Mouse (Mus musculus) c-Kit-positive CD71-positive TER-119-positive erythroid progenitor cells, embryonic 14.5 days (primary cell): Measurements from ENCODE around the gene Hoxb6.

ENCODE experiments used
- DNase-seq: peaks from one replicate; pipeline ENCODE4 v3.0.0-alpha.2; 2013; ENCODE audit warnings: low spot score

The Hoxb6 gene

GRCm38 (mm10) chr11:96291681-96292564, at the start of gene Hoxb6:
Gene Hoxb6, plus strand, starts transcription at chr11:96292476.
- no peak for DNase-seq

DNA sequence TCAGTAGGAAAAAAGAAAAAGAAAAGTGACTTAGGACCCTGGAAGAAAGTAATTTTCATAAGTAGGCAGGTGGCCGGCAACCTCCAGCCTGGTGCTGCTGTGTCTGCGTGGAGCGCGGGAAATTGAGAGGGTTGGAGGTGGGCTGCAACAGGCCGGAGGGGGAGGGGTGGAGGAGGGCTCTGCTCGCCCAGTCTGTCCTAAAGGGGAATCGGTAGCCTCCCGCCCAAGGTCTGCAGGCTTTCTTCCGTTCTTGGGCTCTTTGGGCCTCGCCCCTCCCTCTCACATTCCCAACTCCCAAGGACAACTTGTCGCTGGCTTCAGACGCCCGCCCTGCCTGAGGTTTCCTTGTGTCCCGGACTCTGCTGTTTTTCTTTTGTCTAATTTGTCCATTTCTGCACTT, 41.4 kb upstream of the Hoxb6 start:
- no peak for DNase-seq

GRCm38 (mm10) chr11:96251480-96252031, 40.7 kb upstream of the Hoxb6 start:
- DNase-seq: no peak

GRCm38 (mm10) chr11:96252541-96253120, 39.6 kb upstream of the Hoxb6 start:
- no peak for DNase-seq

DNA sequence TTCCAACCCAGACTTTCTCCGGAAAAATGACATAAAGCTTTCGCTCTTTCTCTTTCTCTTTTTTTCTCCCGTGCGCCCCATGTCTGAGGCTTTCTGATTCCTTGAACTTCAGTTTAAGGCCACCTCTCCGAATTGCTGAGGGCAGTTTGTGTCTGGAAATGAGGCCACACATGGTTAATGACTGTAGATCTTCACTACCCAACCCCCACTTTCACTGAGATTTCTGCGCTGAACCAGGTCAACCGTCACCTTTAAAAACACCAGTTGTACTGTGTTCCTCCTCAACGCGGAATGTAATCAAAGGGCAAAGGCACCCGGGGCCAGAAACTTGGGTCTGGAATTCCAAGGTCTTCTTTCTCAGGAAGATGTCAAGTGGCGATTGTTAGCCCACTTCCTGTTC, 38.1 kb upstream of the Hoxb6 start:
- no peak for DNase-seq

DNA sequence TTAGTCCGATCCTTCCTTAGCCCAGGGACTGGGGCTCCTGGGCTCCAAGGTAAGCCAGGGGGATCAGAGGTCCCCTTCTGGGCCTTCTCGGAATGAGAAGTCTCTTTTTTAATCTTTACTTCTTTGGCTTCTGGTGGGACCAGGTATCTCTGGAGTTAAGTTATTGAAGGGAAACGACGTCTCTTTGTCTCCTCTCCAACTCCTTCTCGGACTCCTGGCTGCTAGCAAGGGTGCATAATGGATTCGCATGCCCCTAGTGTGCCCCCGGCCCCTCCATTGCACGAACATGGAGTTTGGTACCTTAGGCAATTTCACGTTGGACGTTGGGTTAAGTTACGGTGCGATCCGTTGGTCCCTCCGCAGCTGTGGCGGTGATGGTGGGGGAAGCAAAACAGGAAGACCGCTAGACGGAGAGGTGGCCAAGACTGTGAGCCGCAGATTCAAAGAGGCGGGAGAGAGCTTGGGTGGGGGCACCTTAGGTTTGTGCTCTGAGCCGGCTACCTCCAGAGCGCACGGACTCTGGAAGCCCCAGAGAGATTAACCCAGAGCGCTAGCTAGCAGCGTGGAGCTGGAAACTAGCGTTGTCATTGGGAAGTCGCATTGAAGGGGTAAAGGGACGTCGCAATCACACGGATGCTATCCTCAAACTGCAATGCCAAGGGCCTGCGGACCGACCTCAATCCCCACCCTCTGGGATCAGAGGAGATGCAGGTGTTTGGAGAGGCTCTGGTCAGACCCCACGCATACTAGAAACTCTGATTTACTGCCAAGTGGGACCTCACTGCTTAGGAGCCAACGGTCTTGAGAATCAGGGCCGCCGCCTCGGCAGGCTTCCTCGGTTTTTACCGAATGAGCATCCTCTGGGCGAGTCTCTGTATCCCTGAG, 36.9 kb upstream of the Hoxb6 start:
- no peak for DNase-seq

GRCm38 (mm10) chr11:96255996-96256445, 36.3 kb upstream of the Hoxb6 start:
- DNase-seq: no peak

DNA sequence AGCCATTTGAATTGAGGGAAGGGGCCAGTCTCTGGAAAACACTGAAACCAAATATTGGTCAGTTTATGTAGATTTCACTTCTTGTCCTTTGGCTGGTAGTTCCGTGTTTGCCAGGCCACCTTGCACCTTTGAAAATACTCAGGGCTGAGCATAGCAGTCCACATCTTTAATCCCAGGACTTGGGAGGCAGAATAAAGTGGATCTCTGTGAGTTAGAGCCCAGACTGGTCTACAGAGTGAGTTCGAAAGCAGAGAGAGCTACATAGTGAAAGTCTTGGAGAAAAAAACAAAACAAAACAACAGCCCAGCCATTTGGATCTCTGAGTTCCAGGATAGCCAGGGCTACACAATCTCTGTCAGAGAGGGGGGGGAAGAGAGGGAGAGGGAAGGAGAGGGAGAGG, 35.1 kb upstream of the Hoxb6 start:
- DNase-seq: no peak

DNA sequence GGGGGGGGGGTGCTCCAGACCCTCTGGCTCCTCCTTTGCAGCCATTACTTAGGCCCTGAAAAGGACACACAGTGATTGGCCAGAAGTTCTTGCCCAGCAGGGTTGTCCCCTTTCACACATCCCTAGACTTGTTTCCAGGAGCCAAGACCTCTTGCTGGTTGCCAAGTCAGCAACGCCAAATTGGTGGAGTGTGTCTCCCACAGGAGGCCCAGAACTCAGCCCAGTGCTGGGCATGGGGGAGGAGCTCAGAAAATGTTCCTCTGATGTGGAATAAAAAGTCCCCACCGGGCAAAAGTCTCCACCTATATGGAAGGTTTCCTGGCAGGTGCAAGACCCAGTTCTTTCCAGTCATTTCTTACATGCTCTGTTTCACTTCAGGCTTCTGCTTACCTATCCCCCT, 33.2 kb upstream of the Hoxb6 start:
- no peak for DNase-seq

DNA sequence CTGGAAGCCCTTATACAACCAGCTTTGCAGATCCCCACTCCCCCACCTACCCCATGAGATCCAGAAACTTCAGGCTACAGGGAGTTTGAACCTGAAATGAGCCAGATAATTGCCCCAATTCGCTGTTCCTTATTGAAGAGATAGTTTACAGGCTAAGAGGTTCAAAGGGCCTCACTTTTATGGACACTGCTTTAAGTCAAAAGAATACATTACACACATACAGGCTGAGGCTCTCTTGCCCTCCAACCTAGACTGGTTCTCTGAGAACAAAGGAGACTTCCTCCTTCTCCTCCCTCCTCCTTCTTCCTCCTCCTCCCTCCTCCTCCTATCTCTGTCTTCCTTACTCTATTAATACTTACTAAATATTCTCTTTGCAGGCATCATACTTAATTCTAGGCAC, 32.8 kb upstream of the Hoxb6 start:
- no peak for DNase-seq

- DNase-seq: no peak
Measured at GRCm38 (mm10) chr11:96260310-96260970, 31.8 kb upstream of the Hoxb6 start.

GRCm38 (mm10) chr11:96261323-96261890, 30.9 kb upstream of the Hoxb6 start:
- DNase-seq: peak; percentile 3

- no peak for DNase-seq
Measured at GRCm38 (mm10) chr11:96262262-96262830, 29.9 kb upstream of the Hoxb6 start.

- no peak for DNase-seq
Measured at GRCm38 (mm10) chr11:96263636-96264389, 28.5 kb upstream of the Hoxb6 start.

DNA sequence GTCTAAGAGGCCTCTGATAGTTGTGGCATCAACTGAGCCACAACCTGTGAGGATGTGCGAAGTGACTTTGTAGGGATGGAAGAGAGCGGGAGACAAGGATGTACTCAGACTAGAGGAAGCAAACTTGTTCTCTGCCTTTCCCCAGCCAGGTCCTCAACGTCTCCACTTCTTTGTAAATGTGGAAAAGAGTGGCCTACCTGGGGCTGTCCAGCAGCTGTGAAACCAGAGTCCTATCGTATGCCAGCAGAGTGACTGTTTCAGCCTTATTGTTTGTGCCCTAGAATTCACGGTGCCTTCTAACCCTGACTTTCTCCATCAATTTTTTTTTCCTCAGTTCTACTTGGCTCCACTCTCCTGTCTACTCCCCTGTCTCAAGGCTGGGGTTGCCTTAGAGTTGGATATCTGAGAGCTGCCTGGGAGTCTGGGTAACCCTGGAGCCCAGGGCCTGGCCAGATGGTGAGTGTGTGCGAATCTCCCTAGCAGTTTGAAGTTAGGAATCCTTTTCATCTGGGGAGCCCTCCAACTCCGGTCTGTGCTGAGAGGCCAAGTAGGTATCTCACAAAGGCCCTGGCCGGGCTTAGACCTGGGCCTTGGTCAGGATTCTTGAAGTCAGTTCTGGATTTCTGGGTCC, 27.8 kb upstream of the Hoxb6 start:
- no peak for DNase-seq

GRCm38 (mm10) chr11:96265954-96266353, 26.3 kb upstream of the Hoxb6 start:
- no peak for DNase-seq

DNA sequence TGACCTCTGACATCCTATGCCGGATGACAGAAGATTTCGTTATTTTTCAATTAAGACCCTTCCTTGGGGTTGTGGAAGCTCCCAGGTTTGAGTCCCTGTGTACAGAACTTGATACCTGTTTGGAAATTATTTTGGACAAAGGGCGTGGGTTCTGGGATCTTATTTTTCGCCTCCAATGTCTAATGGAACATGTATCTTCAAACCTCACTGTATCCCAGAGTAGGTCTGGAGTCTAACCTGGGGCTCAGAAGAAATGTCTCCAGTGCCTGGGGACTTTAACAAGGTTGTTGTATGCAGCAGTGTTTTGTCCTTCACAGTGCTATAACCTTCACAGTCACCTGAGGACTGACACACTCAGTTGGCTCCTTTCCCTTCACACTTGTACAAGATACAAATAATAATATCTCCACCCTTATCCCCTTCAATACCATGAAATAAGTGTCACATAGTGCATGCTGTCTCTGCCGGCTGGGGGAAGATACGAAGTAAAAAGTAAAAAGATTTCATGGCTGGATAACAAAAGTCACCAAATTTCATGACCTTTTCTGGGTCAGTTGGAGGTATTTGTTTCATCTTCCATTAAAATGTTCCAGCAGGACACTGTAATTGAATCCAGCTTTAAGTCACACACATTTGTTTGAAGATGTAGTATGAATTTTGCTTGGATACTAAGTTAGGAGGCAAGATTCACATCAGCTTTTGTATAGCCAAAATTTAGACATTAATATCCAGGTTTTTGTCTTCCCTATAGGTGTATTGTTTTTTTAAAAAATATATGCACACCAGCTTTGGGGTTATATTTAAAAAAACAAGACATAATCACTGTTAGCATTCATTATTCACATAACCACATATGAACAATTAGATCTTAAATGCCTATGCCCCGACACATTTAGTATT, 25.0 kb upstream of the Hoxb6 start:
- DNase-seq: no peak

DNA sequence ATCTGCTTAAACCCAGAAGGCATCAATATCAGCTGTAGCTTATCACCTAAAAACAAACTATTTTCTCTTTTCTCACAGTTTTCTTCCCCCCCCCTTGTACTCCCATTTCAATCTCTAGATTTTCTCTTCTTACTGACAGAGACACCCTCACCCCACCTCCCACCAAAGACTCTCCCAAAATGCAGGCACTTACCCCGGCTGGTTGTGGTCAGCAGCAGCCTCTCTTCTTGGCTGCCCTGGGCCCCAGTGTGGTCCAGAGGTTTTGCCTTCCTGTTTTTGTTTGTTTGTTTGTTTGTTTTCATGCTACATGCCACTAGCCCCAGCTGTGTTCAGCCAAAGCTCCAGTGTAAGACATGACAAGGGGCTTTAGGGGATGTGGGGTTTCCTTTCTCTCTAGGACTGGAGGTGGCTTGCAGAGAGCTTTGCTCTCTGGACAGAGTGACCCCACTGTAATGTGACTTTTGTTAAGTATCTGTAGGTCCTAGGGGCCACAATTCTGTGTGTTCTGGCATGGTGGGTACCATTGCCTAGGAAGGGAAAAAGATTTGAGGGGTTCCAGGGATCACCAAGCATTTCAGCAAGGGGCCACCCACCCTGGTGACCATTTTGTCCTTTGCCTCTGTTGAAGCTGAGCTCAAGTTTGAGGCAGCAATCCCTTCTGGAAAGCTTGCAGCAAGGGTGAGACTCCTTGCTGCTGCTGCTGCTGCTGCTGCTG, 24.1 kb upstream of the Hoxb6 start:
- DNase-seq: no peak
